Mouse (Mus musculus) macrophage (primary cell): ENCODE measurements around the gene Megf11. TPM values are rescaled to one million over a fixed set of nuclear protein-coding genes. Genes with fewer than 3 reads are reported as not detected.

Experiments
- H3K27ac ChIP-seq: fragments of 350-480 bp; formaldehyde crosslinking; 2 replicates; pipeline ENCODE4 v1.9.0; 2021
- H3K36me3 ChIP-seq: fragments of 350-480 bp; formaldehyde crosslinking; 2 replicates; pipeline ENCODE4 v1.9.0; 2021; ENCODE audit errors: inconsistent target
- H3K4me3 ChIP-seq: fragments of 350-480 bp; formaldehyde crosslinking; 2 replicates; pipeline ENCODE4 v1.9.0; 2021; ENCODE audit errors: inconsistent target
- H3K79me2 ChIP-seq: fragments of 350-480 bp; formaldehyde crosslinking; 2 replicates; pipeline ENCODE4 v1.9.0; 2021; ENCODE audit errors: inconsistent target
- WGBS: methylation state at CpG from one replicate; pipeline ENCODE4 v1.1.7; 2026; ENCODE audit warnings: inconsistent platforms; ENCODE audit not compliant: missing documents; 5-methylcytosine and 5-hydroxymethylcytosine counted together
- polyA plus RNA-seq: library from polyadenylated mRNA; stranded (reverse); fragments of 250-400 nt; gene quantifications from 3 replicates; pipeline ENCODE4 v1.2.4, GENCODE M21; 2018; ENCODE audit warnings: inconsistent platforms

Gene Megf11
- polyA plus RNA-seq, 1 experiment from 2014 or later: not detected

DNA sequence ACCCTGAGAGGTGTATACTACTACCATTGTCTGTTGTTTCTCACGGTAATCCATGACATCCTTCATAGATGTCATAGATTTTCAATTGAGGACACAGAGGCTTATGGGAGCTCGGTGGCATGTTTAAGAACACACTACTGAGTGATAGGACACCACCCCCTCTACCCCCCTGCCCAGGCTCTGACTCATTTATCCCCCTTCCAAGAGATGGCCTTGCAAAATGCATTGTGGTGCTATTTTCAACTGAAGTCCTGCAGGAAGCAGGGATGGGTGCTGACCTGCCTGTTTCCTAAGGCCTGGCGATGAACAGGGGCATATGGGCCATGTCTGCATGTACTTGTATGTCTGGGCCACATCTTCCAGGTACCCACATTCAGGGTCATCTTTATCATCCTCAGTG, 119.0 kb downstream of the Megf11 start:
- H3K27ac ChIP-seq: no peak overlapping the region
- H3K4me3 ChIP-seq: no peak overlapping the region
- H3K36me3 ChIP-seq: no peaks in the 10 kb centered on the region
- WGBS: 88% methylated on average over 3 of the region's 3 CpGs
- no peaks in the 10 kb centered on the region for H3K79me2 ChIP-seq

DNA sequence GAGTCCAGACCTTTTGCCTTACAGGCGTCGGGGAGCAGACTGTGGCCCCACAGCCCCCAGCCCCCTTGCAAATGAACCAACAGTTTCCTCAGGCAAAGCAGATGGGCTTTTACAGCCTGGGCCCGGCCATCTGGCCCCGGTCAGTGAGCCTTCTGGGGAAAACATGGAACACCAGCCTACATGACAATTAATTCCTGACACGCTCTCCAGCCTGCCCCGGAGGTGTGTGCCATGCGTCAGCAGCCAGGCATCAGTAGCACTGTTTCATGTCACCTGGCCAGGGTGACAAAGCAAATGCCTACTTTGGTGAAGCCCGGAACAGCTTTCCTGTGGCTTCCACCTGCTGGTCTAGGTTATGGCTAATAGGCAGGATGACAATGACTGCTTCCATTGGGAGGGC, 119.5 kb downstream of the Megf11 start:
- Histone ChIP-seq H3K27ac (no peak overlapping the region), H3K79me2 (no peaks in the 10 kb centered on the region), H3K36me3 (no peaks in the 10 kb centered on the region), H3K4me3 (no peak overlapping the region)
- WGBS: 93% methylated on average over 8 of the region's 8 CpGs

DNA sequence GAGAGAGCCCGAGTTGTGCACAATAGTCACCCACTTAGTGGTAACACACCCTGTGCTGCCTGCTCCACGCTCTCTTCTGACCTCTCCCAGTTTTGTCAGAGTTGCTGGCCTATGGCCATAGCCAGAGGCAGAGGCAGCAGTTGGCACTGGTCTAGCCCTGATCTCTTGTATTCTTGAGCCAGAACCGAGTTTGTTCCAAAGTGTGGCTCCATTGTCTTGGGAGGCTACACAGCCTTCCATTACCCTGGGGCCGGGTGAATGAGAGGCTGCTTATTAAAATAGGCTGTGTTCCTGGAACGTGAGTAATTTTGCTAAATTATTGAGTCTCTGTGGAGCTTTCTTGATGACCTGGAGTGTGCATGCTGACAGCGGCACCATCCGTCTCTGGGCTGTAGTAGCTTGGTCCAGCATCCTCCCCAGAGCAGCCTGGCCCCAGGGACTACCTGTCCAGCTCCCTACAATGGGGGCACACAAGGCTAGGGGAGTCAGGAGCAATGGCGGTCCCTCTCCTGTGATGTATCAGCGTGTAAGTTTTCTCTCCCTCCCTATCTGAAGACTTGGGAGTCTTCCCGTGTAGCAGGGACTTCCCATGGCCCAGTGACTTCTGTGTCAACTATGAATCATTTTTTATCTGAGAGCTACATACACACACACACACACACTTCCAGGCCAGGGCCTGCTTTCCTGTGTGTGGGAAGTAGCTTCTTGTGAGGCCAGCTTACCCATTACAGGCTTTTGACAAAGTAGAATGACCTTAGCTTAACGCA, 121.2 kb downstream of the Megf11 start:
- Histone ChIP-seq H3K36me3 (no peaks in the 10 kb centered on the region), H3K27ac (no peak overlapping the region), H3K4me3 (no peak overlapping the region), H3K79me2 (no peaks in the 10 kb centered on the region)
- WGBS: 81% methylated on average over 11 of the region's 11 CpGs

- H3K4me3 ChIP-seq: no peak overlapping the region
- no peaks in the 10 kb centered on the region for H3K79me2 ChIP-seq
- no peak overlapping the region for H3K27ac ChIP-seq
- H3K36me3 ChIP-seq: no peaks in the 10 kb centered on the region
- 71% methylated on average over 6 of the region's 6 CpGs for WGBS
Measured at GRCm38 (mm10) chr9:64507207-64507517, 121.7 kb downstream of the Megf11 start.

GRCm38 (mm10) chr9:64507995-64508394, 122.6 kb downstream of the Megf11 start:
- H3K79me2 ChIP-seq: no peaks in the 10 kb centered on the region
- H3K36me3 ChIP-seq: no peaks in the 10 kb centered on the region
- WGBS: 80% methylated on average over 7 of the region's 7 CpGs
- no peak overlapping the region for H3K27ac ChIP-seq
- no peak overlapping the region for H3K4me3 ChIP-seq

DNA sequence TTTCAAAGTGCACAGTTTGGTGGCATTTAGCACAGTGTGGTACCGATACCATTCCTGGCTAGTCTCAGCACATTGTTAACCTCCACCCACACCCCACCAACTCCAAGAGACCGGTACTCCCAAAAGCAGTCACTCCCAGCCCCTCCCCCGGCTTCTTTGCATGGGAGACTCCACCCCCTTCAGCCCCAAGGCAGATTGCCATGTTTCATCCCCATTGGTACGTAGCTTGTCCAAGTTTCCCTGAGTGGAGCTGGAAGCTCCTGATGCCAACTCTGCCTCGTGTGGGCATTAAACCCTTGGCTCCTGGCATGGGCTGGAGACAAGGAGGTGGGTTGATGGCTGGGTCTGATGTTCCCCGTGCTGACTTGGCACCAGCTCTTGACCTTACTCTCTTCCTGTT, 129.4 kb downstream of the Megf11 start:
- no peaks in the 10 kb centered on the region for H3K36me3 ChIP-seq
- no peak overlapping the region for H3K4me3 ChIP-seq
- WGBS: 67% methylated on average over 6 of the region's 6 CpGs
- H3K27ac ChIP-seq: no peak overlapping the region
- H3K79me2 ChIP-seq: no peaks in the 10 kb centered on the region

DNA sequence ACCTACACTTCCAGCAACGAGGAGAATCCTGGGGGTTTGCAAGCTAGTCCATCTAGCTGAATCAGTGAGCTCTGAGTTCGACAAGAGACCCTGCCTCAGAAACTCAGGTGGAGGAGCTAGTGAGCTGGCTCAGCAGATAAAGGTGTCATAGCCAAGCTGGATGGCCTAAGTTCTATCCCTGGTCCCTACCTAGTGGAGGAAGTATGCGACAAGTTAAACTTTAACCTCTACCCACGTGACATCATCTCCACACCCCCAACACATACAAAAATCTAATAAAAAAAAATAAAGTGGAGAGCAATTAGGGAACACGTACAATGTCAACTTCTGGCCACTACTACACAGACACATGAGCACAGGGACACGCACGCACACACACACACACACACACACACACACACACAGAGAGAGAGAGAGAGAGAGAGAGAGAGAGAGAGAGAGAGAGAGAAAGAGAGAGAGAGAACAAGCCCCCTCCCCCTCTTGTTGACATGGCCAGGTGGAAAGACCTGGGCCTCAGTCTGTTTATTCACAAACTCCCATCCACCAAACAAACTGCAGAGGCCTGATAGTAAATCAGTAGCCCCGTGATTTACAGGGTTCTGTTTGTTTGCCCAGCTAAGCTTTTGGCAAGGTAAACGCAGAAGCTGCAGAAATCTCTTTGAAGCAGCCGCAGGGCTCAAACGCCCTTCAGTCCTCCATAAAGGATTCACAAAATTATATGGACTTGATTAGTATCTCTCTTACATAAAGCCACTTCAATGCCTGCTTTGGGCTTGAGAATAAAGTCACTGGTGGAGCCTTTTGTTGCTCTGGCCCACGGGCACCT, 134.7 kb downstream of the Megf11 start:
- Histone ChIP-seq H3K4me3 (no peak overlapping the region), H3K27ac (no peak overlapping the region), H3K79me2 (no peaks in the 10 kb centered on the region), H3K36me3 (no peaks in the 10 kb centered on the region)
- 75% methylated on average over 9 of the region's 12 CpGs for WGBS

- H3K79me2 ChIP-seq: no peaks in the 10 kb centered on the region
- H3K27ac ChIP-seq: no peak overlapping the region
- no peaks in the 10 kb centered on the region for H3K36me3 ChIP-seq
- H3K4me3 ChIP-seq: no peak overlapping the region
- WGBS: 74% methylated on average over 4 of the region's 4 CpGs
Measured at GRCm38 (mm10) chr9:64520747-64521283, 135.4 kb downstream of the Megf11 start.

- Histone ChIP-seq H3K79me2 (no peaks in the 10 kb centered on the region), H3K4me3 (no peak overlapping the region), H3K27ac (no peak overlapping the region), H3K36me3 (no peaks in the 10 kb centered on the region)
- 72% methylated on average over 21 of the region's 21 CpGs for WGBS
Measured at GRCm38 (mm10) chr9:64523264-64524045, 138.0 kb downstream of the Megf11 start.

GRCm38 (mm10) chr9:64528061-64528460, 142.6 kb downstream of the Megf11 start:
- Histone ChIP-seq H3K36me3 (no peaks in the 10 kb centered on the region), H3K79me2 (no peaks in the 10 kb centered on the region), H3K4me3 (no peak overlapping the region), H3K27ac (no peak overlapping the region)
- WGBS: 96% methylated on average over 7 of the region's 7 CpGs

DNA sequence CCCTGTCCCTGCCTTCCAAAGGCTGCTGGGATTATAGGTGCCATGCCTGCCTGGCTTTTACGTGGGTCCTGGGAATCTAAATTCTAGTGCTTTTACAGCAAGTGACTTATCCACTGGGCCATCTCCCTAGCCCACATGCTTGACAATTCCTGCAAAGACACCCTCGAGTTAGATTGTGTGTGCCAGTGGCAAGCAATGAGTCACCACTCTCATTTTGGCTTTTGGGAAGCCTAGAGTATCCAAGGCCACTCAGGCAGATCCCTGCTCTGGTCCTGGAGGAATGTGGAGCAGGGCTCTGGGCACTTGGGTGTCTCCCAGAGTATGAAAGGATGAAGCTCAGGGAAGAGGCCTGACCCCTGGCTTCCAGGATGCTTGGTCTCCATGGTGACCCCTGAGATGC, 143.2 kb downstream of the Megf11 start:
- Histone ChIP-seq H3K27ac (no peak overlapping the region), H3K79me2 (no peaks in the 10 kb centered on the region)
- 71% methylated on average over 2 of the region's 2 CpGs for WGBS

GRCm38 (mm10) chr9:64531935-64532334, 146.5 kb downstream of the Megf11 start:
- no peak overlapping the region for H3K27ac ChIP-seq
- no peaks in the 10 kb centered on the region for H3K79me2 ChIP-seq
- 97% methylated on average over 3 of the region's 3 CpGs for WGBS

More for the DNA sequence above, 143.2 kb downstream of the Megf11 start:
- Histone ChIP-seq H3K4me3 (no peak overlapping the region), H3K36me3 (no peaks in the 10 kb centered on the region)

DNA sequence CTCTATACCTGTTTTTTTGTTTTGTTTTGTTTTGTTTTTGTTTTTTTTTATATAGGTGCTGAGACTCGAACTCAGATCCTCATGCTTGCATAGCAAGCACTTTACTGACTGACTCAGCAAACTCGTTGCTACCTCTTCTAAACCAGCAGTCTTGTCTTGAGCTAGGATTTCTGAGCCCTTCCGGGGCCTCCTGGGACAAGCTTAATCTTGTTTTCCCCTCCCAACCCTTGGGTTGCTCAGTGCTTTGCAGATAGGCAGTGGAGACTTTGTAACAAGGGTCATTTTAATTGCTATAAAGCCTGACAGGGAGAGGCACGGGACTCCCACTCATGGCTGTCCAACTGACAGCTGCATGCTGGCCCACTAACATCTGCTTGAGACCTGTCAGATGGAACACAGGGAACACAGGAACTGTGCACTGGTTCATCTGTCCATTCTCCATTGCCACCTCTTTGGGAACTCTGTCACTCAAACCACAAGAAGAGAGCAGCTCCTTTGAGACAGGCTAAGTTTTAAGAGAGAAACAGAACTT, 147.4 kb downstream of the Megf11 start:
- Histone ChIP-seq H3K36me3 (no peaks in the 10 kb centered on the region), H3K4me3 (no peak overlapping the region), H3K27ac (no peak overlapping the region), H3K79me2 (no peaks in the 10 kb centered on the region)
- WGBS: 74% methylated on average over 4 of the region's 4 CpGs

More at GRCm38 (mm10) chr9:64531935-64532334, 146.5 kb downstream of the Megf11 start:
- Histone ChIP-seq H3K4me3 (no peak overlapping the region), H3K36me3 (no peaks in the 10 kb centered on the region)

- no peak overlapping the region for H3K4me3 ChIP-seq
- H3K27ac ChIP-seq: no peak overlapping the region
- no peaks in the 10 kb centered on the region for H3K79me2 ChIP-seq
- no peaks in the 10 kb centered on the region for H3K36me3 ChIP-seq
- WGBS: 58% methylated on average over 15 of the region's 15 CpGs
Measured at GRCm38 (mm10) chr9:64533488-64534119, 148.2 kb downstream of the Megf11 start.
